Mouse (Mus musculus): ENCODE results near the gene Asap3. TPM values are rescaled to one million over a fixed set of nuclear protein-coding genes. Genes with fewer than 3 reads are reported as not detected.

Gene Asap3
- polyA plus RNA-seq, 1 experiment from 2014 or later, result 16.4 TPM

DNA sequence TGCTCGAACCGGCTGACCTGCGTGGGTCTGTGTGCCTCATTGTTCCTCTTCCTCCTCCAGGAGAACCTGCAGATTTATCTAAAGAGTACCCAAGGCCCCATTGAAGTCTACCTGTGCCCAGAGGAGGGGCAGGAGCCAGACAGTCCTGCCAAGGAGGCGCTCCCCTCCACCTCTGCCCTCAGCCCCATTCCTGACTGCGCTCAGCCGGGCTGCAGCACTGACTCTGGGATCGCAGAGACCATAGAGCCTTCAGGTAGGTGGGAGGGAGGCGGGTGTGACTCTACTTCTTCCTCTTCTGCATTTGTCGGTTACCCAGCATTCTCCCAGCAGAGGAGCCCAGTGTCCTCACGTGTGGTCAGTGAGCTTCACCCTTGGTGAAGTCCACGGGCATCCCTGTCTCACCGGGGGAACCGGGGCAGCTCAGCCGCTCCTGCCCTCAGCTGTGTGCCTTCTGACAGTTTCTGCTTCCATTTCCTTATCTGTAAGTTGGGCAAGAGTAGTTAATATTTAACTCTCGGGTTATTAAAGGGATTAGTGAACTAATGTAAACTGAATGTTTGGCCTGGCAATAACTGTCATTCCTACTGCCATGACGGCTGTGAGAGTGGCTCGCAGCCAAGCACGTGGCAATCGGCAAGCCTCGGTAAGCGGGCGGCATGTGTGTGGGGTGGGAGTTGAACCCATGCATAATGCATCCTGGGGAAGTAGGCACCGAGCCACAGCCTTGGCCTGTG lies 19.3 kb upstream of the Asap3 start:
- Histone ChIP-seq H3K4me1 (no peaks in the 10 kb centered on the region), H3K9me3 (no peaks in the 10 kb centered on the region), H3K36me3 (peaks cover 64% of the 10 kb centered on the region), H3K27me3 (no peaks in the 10 kb centered on the region), H3K4me3 (no peak overlapping the region), H3K4me2 (replicated peaks) (no peak overlapping the region), H3K9ac (no peak overlapping the region), H3K27ac (no peak overlapping the region; the same call in 1 of the 2 replicates)
- ATAC-seq (ENCODE audit: low FRiP score, low read depth), result no peak
- WGBS, result 85% methylated on average over 23 of the region's 23 CpGs

DNA sequence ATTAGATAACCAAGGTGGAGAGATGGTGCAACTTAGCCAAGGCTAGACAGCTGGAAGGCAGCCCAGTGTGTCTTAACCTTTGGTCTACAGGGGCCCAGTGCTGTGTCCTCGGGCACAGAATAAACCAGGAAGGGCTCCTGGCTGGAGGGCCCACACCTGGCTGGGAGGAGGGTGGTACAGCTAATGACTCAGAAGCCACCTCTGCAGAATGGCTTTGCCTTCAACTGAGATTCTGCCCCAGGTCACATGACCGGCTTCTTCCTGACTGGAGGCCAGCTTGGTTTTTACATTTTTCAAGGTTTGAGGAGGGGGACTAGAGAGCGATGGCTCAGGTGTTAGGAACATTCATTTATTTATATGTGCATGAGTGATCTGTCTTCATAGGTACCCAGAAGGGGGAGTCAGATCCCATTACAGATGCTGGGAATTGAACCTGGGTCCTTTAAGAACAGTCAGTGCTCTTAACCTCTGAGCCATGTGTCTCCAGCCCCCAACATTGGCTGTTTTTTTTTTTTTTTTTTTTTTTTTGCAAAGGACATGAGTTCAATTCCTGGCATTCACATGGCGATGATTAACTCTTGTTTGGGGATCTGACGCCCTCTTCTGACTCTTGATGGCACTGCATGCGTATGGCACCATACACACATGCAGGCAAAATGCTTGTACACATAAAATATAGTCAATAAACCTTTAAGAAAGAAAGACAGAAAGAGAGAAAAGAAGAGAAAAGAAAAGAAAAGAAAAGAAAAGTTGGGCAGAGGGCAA lies 17.0 kb upstream of the Asap3 start:
- peaks cover 84% of the 10 kb centered on the region for H3K36me3 ChIP-seq
- WGBS, result 83% methylated on average over 6 of the region's 6 CpGs
- no peaks in the 10 kb centered on the region for H3K4me1 ChIP-seq

DNA sequence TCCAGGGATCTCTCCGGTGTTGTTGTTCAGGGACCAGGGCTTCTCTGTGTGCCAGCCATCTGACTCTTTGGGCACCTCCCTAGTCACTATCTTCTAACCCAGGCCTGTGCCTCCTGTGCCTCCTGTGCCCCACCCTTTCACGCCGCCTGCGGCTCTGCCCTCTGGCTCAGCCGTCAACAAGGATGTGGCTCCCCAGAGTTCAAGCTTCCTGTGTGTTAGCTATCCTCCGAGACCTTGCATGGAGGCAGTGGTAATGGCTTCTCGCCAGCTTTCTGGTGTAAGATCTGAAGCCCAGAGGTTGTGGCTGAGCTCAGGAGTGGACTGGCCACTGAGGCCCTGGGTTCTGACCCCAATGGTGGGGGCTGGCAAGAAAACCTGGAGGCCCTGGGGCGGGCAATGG lies 16.3 kb upstream of the Asap3 start:
- H3K27ac ChIP-seq, result no peak overlapping the region
- H3K27me3 ChIP-seq, result no peaks in the 10 kb centered on the region
- no peaks in the 10 kb centered on the region for H3K9me3 ChIP-seq
- no peak overlapping the region for H3K4me2 ChIP-seq (replicated peaks)
- ATAC-seq (ENCODE audit: low FRiP score, low read depth), result no peak
- peaks cover 82% of the 10 kb centered on the region for H3K36me3 ChIP-seq
- H3K4me1 ChIP-seq, result 0 out of 2 replicates have a peak, but pooled peaks cover under 1% of the 10 kb centered on the region
- H3K4me3 ChIP-seq, result no peak overlapping the region
- WGBS, result 86% methylated on average over 8 of the region's 8 CpGs
- no peak overlapping the region for H3K9ac ChIP-seq

More for the DNA sequence above, 17.0 kb upstream of the Asap3 start:
- no peaks in the 10 kb centered on the region for H3K27me3 ChIP-seq
- no peaks in the 10 kb centered on the region for H3K9me3 ChIP-seq
- no peak overlapping the region for H3K27ac ChIP-seq
- H3K4me2 ChIP-seq (replicated peaks), result no peak overlapping the region
- no peak for ATAC-seq (ENCODE audit: low FRiP score, low read depth)
- no peak overlapping the region for H3K9ac ChIP-seq
- no peak overlapping the region for H3K4me3 ChIP-seq

DNA sequence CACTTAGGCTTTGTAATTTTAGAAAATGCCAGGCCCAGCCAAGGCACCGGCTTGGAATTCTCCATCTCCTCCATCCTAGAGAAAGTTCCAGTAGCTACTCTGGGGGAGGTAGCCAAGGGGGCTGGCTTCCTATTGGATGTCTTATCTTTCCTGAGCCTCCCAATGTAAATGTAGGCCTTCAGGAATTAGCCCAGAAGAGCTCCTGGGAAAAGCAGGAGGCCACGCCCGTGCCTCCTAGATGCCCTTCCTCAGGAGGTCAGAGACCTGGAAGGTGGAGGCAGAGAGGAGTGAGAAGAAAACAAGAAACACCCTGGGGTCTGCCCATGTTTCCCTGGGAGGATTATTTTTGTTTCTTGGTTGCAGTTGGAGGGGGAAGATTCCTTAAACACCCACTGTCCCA lies 12.6 kb upstream of the Asap3 start:
- ATAC-seq (ENCODE audit: low FRiP score, low read depth), result no peak
- no peak overlapping the region for H3K27ac ChIP-seq
- 76% methylated on average over 3 of the region's 3 CpGs for WGBS
- H3K9ac ChIP-seq, result no peak overlapping the region
- H3K36me3 ChIP-seq, result peaks cover 52% of the 10 kb centered on the region
- no peaks in the 10 kb centered on the region for H3K27me3 ChIP-seq
- H3K4me3 ChIP-seq, result no peak overlapping the region
- no peaks in the 10 kb centered on the region for H3K9me3 ChIP-seq
- H3K4me1 ChIP-seq, result peaks cover 9% of the 10 kb centered on the region
- H3K4me2 ChIP-seq (replicated peaks), result no peak overlapping the region

DNA sequence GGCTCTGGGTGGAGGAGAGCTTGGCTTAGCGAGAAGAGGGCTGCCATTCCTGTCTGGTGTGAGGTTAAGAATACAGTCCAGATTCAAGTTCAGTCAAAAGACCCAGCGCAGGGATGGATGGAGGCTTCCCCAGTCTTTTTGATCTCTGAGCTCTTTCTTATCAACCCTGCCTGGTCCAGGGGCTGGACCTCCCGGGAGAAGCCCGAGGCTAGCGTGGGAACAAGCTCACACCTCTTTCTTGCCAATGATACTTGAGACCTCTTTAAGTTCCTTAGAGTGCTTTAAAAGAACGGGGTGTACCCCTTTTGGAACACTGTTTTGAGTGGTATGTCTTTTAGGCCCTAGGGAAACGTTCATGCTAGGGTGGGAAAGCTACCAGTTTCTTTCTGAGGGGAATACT lies 11.1 kb upstream of the Asap3 start:
- WGBS, result 44% methylated on average over 7 of the region's 7 CpGs
- H3K36me3 ChIP-seq, result peaks cover 39% of the 10 kb centered on the region
- no peak overlapping the region for H3K4me3 ChIP-seq
- H3K9me3 ChIP-seq, result no peaks in the 10 kb centered on the region
- H3K4me1 ChIP-seq, result peaks cover 9% of the 10 kb centered on the region
- no peak overlapping the region for H3K9ac ChIP-seq
- no peaks in the 10 kb centered on the region for H3K27me3 ChIP-seq
- no peak overlapping the region for H3K4me2 ChIP-seq (replicated peaks)
- no peak for ATAC-seq (ENCODE audit: low FRiP score, low read depth)
- H3K27ac ChIP-seq, result no peak overlapping the region

DNA sequence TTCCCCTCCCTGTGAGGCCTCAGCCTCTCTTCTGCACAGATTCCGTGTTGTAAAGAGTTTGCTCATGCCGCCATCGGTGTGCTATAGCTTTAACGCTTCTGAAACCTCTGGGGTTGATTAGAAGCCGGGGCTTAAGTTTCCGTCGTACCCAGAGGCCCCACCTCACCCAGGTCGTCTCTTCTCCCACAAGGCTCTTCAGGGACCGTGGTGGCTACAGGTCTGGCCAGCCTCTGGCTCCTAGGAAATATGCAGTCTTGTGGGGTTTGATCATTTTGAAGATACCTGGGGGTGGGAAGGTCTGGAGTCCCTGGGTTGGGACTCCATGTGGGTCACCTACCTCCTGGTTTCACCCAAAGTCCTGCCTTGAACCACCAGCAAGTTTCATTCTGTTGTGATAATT lies 10.5 kb upstream of the Asap3 start:
- no peak overlapping the region for H3K27ac ChIP-seq
- no peak for ATAC-seq (ENCODE audit: low FRiP score, low read depth)

DNA sequence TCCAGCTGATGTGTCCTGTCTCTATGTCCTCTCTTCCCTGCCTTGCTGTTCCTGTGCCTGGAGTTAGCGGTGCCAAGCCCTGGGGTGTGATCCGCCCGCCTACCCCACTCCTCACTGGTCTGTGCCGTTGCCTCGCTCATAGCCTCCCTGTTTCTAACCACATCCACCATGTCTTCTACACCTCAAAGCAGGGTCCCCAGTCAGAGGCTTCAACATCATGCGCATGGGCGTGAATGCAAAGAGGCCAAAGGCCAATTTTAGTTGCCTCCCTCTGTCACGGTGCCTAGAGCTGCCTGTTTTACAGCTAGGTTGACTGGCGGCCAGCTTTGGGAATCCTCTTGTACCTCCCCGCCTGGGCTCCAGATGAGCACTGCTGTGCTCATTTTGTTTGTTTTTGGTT lies 10.0 kb upstream of the Asap3 start:
- Histone ChIP-seq H3K9me3 (no peaks in the 10 kb centered on the region), H3K27ac (no peak overlapping the region), H3K9ac (no peak overlapping the region), H3K4me1 (peaks cover 9% of the 10 kb centered on the region), H3K36me3 (peaks cover 29% of the 10 kb centered on the region), H3K4me3 (no peak overlapping the region), H3K27me3 (no peaks in the 10 kb centered on the region), H3K4me2 (replicated peaks) (no peak overlapping the region)
- ATAC-seq (ENCODE audit: low FRiP score, low read depth), result no peak
- 75% methylated on average over 10 of the region's 10 CpGs for WGBS

More for the DNA sequence above, 10.5 kb upstream of the Asap3 start:
- Histone ChIP-seq H3K4me3 (no peak overlapping the region), H3K4me2 (replicated peaks) (no peak overlapping the region), H3K27me3 (no peaks in the 10 kb centered on the region), H3K9me3 (no peaks in the 10 kb centered on the region), H3K9ac (no peak overlapping the region), H3K4me1 (peaks cover 9% of the 10 kb centered on the region), H3K36me3 (peaks cover 33% of the 10 kb centered on the region)
- WGBS, result 45% methylated on average over 9 of the region's 9 CpGs

DNA sequence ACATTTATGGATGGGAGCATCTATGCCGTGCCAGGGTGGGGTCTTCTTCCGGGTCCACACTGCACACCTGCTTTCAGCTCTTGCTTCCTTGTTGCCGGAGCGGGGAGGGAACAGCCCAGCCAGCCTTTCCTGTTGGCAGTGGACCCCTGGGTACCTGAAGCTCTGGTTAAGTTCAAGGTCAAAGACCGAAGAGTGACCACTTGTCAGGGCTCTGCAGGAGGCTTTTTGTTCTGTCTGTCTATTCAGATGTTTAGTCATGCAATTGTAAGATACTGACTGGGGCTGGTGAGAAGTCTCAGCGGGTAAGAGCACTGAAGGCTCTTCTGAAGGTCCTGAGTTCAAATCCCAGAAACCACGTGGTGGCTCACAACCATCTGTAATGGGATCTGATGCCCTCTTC lies 7.3 kb upstream of the Asap3 start:
- no peak for ATAC-seq (ENCODE audit: low FRiP score, low read depth)
- Histone ChIP-seq H3K4me3 (no peak overlapping the region), H3K9me3 (no peaks in the 10 kb centered on the region), H3K4me2 (replicated peaks) (no peak overlapping the region), H3K36me3 (peaks cover 6% of the 10 kb centered on the region), H3K27ac (no peak overlapping the region), H3K27me3 (no peaks in the 10 kb centered on the region; the same call in 1 of the 2 replicates), H3K4me1 (peaks cover 9% of the 10 kb centered on the region), H3K9ac (no peak overlapping the region)
- WGBS, result 80% methylated on average over 7 of the region's 7 CpGs

DNA sequence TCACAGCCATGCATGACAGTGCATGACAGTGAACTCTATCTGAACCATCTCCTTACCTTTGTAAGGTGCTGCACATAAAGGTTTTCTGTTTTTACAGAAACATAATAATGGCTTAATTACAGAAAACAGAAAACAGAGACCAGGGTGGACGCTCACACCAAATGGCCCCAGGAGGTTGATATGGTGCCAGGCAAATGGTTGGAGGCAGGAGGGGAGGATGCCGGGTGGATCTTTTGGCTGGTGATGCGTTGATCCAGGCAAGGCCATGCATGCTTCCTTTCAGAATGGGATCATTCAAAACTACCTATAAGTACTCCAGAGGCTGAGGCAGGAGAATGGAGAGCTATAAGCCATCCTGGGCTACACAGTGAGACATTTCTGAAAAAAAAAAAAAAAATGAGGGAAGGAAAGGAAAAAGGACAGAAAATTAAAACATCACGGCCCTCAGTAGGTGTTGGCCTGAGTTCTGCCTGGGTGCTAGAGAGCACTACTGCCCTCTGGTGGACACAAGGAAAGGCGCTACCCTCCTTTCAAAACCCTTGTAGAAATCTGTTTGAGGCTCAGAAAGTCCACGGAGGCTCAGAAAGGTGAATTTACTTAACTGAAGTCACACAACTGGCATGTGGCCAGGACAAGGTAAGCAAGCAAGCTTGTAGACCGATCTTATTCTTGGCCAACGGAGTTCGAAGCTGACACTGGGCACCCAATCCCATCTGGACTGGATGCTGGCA lies 6.4 kb upstream of the Asap3 start:
- Histone ChIP-seq H3K4me1 (peaks cover 9% of the 10 kb centered on the region), H3K4me3 (no peak overlapping the region), H3K9me3 (no peaks in the 10 kb centered on the region), H3K9ac (no peak overlapping the region), H3K36me3 (no peaks in the 10 kb centered on the region), H3K27ac (no peak overlapping the region), H3K27me3 (no peaks in the 10 kb centered on the region; the same call in 1 of the 2 replicates), H3K4me2 (replicated peaks) (no peak overlapping the region)
- WGBS, result 33% methylated on average over 9 of the region's 9 CpGs
- ATAC-seq (ENCODE audit: low FRiP score, low read depth), result no peak

DNA sequence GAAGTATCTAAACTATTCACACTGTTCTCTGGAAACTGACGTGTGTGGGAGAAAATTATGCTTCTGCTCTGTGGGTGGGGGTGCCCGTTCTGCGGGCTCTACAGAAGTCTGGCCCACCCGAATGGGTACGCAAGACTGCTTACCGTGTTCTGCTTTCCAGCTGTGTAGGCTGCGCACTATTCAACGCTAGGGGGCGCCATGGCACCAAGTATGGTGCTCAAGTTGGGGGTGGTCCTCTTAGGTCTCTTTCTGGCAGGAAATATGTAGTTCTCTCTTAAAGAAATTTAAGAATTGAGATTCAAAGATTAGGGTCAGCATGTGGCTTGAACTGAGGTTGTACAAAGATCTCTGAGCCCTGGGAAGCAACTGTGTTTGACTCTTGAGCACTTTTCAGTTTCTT lies 3.7 kb upstream of the Asap3 start:
- Histone ChIP-seq H3K27ac (no peak overlapping the region), H3K4me2 (replicated peaks) (no peak overlapping the region), H3K4me3 (no peak overlapping the region), H3K9ac (no peak overlapping the region), H3K9me3 (no peaks in the 10 kb centered on the region), H3K36me3 (no peaks in the 10 kb centered on the region), H3K27me3 (no peaks in the 10 kb centered on the region; the same call in 1 of the 2 replicates), H3K4me1 (peaks cover 19% of the 10 kb centered on the region)
- 3% methylated on average over 9 of the region's 9 CpGs for WGBS
- no peak for ATAC-seq (ENCODE audit: low FRiP score, low read depth)

DNA sequence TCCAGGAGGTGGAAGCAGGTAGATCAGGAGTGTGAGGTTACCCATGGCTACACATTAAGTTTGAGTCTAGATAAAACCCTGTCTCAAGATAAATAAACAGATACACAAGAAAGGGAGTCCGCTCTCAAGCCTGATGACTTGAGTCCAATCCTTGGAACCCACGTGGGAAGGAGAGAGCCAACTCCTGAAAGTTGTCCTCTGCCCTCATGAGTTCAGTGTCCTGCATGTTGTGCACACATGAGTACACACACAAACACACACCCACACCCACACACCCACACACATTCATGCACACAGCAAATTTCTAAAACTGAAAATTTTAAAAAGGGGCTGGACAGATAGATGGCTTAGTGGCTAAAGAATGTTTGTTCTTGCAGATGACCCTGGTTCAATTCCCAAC lies 1.4 kb upstream of the Asap3 start:
- H3K4me2 ChIP-seq (replicated peaks), result no peak overlapping the region
- no peaks in the 10 kb centered on the region; the same call in 1 of the 2 replicates for H3K27me3 ChIP-seq
- ATAC-seq (ENCODE audit: low FRiP score, low read depth), result no peak
- no peak overlapping the region for H3K4me3 ChIP-seq
- H3K9me3 ChIP-seq, result no peaks in the 10 kb centered on the region
- H3K27ac ChIP-seq, result no peak overlapping the region
- no peaks in the 10 kb centered on the region for H3K36me3 ChIP-seq
- H3K9ac ChIP-seq, result no peak overlapping the region
- H3K4me1 ChIP-seq, result peaks cover 31% of the 10 kb centered on the region
- 78% methylated on average over 2 of the region's 2 CpGs for WGBS

DNA sequence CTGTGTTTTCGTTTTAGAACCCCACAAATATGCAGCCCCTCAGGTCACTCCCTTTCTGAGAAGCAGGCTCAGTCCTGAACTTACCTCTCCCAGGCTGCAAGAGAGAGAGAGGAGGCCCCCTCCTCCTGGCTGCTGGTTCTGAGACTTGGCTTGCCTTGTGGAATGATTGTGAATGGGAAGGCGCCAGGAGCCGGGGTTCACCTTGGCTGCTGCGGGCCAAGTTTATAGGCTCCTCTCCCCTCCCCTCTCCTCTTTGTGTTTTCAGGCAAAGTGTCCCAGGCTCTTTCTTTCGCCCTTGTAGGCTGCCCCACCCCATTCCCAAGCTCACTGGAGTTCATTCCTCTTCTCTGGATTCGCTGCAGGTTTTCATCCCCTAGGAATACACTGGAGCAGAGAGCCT lies 778 bp downstream of the Asap3 start:
- Histone ChIP-seq H3K4me3 (peak overlapping the region; percentile 75), H3K9me3 (no peaks in the 10 kb centered on the region), H3K9ac (peak overlapping the region; percentile 83), H3K27ac (peak overlapping the region; percentile 84), H3K4me2 (replicated peaks) (peak overlapping the region; percentile 92), H3K4me1 (peaks cover 31% of the 10 kb centered on the region), H3K36me3 (peaks cover 7% of the 10 kb centered on the region), H3K27me3 (no peaks in the 10 kb centered on the region; the same call in 1 of the 2 replicates)
- no peak for ATAC-seq (ENCODE audit: low FRiP score, low read depth)
- under 1% methylated on average over 6 of the region's 6 CpGs for WGBS

Measured in limb, embryonic 13.5 days (tissue).